Mouse (Mus musculus): ENCODE measurements at regions not wholly inside any gene's neighbourhood (a gene's known extent, or its start where the extent isn't known, plus 50 kb on each side); places are given as distances from the start of the nearest gene placed in this dataset.

DNA sequence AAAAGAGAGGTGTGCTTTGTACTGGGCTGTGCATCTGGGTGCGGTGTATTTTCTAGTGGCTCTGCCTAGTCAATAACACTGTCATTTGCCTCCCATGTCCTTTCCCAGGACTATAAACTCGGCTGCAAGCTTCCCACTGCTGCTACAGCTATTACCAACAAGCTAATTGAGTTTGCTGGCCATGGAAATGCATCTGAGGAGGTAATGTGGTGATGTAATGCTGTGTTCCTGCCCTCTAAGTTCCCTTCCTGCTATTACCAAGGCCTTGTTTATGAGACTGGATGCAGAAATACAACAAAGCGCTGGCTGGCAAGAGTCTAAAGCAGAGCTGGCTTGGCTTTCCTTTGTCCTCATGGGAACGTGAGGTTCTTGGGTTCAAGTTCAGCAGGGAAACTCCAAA, 533.0 kb upstream of the Castor2 start:
- DNase-seq (ENCODE audit: low spot score): no peak

DNA sequence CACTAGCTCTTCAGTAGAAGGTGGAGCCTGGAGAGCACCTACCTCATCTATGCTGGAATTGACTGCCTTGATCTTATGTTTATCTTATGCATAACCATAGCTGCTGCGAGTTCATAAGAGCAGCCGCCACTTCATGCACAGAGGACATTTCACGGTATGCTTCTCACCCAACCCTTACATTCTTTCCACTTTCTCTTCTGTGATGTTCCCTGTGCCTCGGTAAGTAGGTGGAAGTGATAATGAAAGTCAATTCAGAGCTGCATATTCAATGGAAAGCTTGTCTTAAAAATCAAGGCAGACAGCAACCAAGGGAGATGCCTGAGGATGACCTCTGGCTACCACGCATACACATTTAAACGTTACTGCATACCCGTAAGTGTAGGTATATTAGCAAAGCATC, 548.9 kb upstream of the Castor2 start:
- no peak for DNase-seq (ENCODE audit: low spot score)

DNA sequence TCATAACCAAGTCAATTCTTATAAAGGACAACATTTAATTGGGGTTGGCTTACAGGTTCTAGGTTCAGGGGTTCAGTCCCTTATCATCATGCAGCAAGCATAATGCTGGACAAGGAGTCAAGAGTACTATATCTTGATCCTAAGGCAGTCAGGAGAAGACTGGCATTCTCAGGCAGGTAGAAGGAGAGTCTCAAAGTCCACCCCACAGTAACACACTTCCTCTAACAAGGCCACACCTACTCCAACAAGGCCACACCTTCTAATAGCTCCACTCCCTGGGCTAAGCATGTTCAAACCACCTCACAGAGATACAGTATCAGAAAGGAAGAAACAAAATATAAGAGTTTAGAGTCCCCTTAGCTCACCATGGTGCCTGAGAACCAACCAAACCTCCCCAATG, 557.3 kb upstream of the Castor2 start:
- DNase-seq (ENCODE audit: low spot score): no peak

DNA sequence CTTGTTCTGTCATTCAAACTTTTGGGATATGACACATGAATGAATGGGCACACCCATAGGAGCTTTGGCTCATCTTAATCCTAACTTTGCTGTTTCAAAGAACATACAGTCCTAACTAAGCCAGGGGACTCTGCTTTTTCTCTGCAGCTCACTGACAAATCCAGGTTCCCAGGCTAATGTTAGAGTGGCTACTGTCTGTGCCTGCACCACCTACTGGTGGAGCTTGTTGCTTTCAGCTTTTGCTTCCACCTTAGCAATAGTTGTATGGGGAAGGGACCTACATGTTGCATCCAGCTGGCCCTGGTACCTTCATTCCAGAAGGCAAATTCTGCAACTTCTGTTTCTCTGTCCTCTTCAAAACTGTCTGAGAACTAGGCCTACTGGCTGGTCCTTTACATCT, 566.8 kb upstream of the Castor2 start:
- DNase-seq (ENCODE audit: low spot score): no peak

DNA sequence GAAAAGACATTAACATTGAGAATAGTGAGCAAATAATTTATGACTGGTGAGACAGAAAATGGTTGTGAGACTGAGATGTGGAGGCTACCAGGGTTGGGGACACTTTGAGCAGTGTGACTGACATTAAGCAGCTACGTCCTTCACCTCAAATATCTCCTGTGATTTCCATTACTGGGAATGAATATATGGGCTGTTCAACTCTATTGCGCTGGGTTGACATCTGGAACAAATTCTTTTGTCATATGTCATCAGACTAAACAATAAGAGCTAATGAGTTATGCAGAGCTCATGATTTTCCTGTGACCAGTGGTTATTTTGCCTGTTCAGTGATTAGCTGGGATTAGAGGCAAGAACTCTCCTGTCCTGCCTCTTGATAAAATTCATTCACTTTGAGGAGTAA, 593.9 kb upstream of the Castor2 start:
- no peak for DNase-seq (ENCODE audit: low spot score)

DNA sequence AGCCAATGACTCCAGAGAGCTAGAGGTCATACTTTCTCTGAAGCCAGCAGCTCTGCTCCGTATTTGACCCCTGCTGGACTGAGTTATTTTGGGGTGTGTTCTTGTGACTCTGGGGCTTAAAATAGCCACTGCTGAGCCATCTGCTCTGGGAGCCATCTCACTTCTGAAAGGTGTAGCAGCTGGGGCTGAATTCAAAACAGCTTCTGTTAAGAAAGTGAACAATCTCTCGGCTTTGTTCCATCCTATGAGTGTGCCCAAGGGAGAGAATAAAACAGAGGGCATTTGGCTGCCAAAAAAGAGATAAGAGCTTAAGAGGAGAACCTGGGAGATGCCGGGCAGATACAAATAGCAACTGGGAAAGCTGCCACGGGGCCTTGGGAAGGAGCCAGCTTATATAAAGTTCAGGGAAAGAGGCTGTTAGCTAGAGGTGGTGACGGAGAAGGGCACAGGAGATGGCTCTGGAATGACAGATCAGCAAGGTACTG, 611.7 kb upstream of the Castor2 start:
- DNase-seq (ENCODE audit: low spot score): peak; percentile 27

DNA sequence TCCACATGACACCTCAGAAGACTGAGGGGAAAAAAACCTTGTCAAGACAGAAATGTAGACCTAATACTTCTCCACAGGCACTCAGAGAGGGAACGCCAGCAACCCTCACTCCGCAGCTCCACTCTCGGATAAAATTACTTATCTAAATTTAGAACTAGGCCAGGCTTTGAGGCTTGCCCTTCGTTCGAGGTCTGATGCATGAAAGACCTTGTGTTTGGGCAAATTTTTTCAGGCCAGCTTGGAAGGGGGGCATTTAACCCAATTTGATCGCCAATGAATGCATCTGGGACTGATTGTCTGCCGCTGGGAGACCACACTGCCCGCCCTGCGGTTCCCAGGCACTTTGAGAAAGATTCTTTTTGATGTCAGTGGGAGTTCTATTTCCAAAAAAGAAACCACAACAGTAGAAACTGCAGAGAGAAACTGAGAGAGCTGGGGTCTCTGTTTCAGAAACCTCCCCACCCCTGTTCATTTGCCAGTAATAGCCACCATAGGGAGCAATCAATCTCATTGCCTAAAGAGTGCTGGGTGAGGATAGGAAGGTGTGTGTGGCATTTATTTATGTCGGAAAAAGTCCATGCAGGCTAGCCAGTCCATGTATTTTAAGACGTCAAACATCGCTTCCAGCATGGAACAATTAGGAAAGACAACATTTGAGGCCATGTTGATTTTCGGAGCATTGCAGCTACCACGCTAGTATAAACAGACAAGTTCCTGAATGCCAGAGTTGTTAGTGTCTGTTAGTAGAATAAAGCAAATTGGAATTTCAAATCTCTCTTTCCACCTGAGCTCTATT, 617.0 kb upstream of the Castor2 start:
- no peak for DNase-seq (ENCODE audit: low spot score)

DNA sequence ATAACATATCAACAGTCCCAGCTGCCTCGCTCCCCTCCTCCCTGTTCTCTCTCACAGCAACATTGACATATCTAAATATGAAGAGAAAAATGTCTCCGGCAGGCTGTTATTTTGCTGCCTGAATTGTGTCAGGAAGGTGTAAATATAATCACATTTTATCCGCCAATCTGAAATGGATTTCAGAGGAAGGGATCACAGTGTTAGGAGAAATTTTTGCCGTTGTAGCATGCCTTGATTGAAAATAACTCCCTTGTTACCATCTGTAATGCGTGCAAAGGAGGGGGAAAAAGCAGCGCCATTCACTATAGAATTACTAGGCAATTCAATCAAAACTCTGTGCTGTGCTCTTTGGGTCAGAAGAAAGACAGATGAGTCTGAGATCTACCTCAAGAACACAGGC, 620.3 kb upstream of the Castor2 start:
- DNase-seq (ENCODE audit: low spot score): no peak

DNA sequence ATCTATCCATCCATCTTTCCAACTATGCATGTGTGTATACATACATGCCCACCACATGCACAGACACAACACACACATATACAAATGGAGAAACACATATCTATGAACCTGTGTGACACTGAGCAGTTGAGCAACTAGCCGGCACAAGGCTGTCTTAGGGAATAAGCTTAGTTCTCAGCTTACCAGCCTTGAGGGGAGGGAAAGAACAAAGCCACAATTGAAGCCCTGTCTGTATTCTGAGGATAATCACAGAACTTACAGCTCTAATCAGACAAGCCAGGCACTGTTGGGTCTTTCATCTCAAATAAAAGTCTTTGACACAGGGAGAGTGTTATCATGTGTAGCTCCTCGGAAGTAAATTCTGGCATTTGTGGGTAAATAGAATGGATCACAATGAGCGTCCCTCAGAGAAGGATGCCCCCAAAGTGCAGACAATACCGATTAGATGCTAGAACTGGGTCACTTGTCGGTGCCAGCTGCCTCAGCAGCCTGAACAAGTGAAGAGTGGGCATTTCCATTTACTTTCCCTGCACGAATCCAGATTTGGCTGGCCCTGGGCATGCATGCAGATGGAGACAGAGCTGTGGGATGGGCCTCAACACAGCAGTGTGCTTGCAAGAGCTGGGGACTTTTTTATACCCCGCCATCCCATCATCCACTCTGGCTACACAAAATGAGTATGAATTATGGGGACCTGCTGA, 646.0 kb upstream of the Castor2 start:
- DNase-seq (ENCODE audit: low spot score): no peak

DNA sequence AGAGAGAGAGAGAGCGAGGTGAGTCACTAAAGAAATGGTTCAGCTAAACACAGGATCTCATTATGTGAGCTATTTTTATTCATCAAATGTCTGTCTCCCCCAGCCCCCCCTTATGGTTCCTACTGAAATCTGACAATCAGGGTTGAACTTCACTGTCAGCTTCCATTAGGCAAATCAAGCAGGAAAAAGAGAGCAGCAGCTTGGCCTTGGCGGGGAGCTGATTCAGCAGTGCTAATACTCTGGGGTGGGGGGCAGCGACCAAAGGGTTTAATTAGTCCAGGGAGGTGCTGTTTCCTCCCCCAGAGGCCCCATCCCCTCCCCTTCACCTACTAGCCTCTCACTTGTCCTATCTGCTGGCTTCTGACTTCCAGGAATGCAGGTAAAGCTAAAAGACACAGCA, 649.6 kb upstream of the Castor2 start:
- no peak for DNase-seq (ENCODE audit: low spot score)

DNA sequence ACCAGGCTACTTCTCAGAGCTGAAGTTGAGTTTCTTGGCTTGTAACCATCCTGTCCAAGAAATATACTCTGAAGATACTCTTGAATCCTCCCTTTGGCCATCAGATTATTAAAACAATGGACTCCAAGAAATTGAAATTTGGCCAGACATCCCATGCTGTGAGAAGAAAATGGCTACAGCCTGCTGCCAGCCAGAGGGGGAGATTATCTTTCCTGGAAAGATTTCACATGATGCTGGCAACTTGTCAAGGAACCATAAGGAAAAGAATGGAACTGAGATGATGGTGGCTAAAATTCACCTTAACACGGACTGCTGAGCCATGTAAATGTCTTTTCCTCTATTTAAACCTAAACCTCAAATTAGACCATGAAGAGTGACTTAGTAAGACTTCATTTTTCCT, 698.7 kb upstream of the Castor2 start:
- DNase-seq (ENCODE audit: low spot score): no peak

DNA sequence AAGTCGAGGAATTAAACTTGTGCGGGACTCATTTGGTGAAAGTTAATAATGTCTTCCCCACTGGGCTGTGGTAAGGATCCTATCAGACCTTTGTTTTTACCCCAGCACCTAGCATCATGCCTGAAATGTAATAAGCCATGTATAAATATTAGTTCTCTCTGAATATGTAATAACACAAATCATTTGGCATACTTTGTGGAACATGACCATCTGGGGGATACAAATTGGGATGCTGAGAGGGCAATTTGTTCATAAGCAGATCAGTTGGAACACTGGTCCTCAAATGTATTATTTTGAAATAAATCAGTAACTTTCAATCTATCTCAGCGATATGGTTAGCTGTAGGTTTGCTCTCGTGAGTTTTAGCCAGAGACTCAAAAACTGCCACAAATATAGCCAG, 709.6 kb upstream of the Castor2 start:
- no peak for DNase-seq (ENCODE audit: low spot score)

DNA sequence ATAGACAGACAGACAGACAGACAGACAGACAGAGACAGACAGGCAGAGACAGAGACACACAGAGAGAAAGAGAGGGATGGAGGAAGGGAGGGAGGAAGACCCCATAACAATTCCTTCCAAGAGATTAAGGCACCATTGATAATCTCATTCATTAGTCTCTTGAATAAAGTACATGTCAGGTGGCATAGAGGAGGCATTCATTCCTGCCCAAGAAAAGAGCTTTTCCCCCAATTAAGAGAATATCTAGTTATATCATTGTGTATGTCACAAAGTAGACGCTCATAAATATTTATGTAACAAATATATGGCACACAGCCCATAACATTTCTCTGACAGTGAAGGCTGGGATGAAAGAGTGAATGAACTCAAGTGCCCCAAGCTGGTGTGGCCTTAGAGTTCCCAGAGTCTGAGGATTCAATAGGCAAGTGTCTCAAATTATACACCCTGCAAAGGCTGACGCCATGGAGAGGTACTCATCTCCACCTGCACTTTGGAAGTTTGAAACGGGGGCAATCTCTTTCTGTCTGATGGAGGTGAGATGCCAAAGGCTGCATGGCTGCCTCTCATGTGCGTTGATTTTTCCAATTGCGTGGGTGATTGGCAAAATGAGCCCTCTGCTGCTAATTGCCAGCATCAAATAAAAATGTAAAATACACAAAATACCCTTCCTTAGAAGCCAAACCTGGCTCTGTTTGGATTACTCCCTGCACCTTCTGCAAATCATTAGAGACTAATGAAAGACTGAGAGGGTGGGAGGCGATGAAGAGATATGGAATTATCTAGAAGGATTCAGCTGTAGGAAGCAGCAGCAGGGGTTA, 710.3 kb upstream of the Castor2 start:
- DNase-seq (ENCODE audit: low spot score): no peak

DNA sequence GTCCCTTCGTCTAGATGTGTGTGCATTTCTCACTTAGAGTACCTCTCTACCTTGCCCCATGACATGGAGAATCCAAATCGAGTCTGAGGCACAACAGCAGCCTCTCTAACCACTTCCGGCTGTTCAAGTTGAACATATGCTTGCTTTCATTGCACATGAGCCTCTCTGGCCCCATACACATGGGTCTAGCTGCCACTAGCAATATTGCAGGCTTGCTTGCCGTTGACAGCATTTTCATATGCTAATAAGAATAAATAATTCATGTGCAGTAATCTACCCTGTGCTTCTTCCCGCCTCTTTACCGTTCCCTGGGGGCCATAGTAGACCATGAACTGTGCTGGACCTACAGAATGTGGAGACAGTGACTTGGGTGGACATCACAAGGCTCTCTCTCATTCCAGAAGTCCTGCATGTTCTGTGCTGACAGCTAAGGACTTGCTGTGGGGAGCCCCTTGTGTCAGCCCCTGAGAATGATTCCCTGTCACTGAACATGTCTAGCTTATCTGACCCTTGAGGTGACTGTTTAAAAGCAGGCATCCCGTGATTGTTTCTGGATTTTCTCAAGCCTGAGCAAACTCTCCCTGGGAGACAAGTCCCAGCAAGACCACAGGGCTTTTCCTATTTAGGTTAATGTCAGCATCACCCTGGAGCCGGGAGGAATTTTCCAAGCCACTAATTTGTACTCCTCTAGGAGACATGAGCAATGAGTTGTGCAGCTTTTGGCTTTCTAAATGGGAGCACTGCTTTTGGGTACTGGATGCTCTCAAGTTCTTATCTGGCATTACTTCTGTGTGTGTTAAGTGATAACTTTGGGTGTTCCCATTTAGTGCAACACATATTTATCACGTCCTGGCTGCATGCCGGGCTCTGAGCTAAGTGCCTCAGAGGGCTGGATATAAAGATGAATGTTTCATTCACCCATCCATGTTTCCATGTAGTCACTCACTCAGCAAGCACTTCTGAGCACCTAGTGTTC, 713.8 kb upstream of the Castor2 start:
- DNase-seq (ENCODE audit: low spot score): no peak

DNA sequence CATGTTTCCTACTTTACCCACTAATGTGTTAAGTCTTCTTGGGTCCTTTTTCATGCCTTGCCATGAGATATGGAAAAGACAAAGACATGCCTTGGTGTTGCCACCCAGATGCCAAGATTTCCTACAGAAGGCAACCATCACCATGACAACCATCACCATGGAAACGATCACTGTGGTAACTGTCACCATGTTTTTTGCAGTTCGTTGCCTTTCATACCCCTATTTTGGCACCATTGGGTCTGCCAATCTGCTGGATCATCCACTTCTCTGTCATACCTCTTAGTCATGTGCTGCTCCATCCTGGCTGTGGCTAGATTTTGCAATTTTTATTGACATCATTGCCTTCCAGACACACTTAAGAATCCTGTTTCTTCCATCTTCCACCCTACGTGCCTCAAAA, 733.7 kb upstream of the Castor2 start:
- DNase-seq (ENCODE audit: low spot score): no peak

DNA sequence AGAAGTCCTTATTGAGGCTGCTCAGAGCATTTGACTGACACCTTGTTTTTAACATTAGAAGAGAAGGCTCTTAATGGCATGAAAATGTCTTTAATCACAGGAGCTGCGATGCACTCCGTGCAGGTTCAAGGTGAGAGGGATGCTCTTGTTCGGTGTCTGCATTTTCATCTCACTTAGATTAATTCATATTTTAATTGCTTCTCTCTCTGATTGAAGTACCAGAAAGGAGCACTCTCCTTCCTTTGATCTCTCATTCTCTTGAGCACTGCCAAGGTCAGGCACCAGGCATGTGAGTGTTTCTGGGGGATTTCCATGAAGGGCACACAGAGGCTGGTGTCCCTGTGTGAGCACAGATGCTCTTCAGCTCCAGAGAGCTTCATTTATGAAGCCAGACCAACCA, 752.0 kb upstream of the Castor2 start:
- no peak for DNase-seq (ENCODE audit: low spot score)

DNA sequence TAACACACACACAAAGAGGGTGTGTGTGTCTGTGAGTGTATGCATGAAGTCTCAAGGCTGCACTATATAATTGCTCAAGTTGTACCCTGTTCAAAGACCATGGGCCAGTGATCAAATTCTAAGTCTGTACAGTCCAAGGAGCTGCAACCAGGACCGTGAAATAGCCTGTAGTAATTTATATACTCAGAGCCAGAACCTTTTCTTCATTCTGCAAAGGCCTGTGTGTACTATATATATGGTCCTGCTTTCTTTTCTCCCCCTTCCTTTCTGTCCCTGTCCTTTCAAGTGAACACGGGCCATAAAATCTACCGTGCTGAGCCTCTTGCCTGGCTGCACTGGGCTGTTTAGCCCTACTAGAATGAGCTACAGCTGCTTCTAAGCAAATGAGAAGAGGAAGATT, 757.5 kb upstream of the Castor2 start:
- DNase-seq (ENCODE audit: low spot score): no peak

DNA sequence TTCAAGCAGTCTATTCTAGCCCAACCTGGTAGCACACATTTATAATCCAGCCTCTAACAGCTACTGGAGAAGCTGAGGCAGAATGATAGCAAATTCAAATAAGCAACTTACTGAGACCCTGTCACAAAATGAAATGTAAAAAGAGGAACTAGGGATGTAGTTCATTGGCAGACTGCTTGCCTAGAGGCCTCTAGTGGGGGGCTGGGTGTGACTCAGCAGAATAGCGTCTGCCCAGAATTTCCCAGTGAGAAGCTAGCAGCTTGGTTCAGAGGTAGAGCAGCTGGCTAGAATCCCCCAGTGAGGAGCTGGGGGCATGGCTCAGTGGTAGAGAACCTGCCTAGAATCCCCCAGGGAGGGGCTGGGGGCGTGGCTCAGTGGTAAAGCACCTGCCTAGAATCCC, 777.5 kb upstream of the Auts2 start:
- no peak for DNase-seq (ENCODE audit: low spot score)

DNA sequence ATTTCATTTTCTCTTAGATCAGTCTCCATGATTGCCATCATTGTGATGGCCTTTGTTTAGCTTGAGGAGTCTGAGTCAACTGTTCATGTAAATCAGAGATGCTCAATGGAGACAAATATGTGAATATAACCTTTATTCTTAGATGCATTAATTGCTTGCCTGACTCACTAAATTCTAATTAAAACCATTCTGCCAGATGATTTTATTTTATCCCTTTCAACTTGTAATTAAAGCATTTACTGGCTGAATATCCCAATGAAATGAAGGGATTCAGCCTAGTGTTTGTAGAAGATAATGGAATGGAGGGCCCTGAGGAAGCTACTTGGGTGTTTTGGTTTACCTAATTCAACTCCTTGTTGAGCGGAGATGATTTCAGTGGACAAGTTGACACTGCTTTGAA, 777.1 kb upstream of the Auts2 start:
- DNase-seq (ENCODE audit: low spot score): no peak

DNA sequence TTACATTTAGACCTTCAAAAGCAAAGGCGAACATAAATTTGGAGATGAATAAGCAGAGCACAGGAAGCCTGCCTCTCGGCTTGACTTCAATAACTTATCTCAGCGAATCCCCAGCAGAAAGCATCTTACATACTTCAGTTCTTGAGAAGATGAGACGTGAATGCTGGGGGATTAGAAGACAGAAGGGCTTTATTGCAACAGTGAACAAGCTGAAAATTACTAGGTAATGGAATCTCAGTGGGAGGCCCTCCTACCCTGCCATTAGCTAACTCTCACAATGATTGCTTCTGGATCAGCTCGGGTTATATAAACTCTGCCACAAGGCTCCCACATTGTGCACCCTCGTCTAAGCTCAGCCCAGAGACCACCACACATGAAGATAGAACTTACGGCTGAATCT, 770.9 kb upstream of the Auts2 start:
- DNase-seq (ENCODE audit: low spot score): no peak

DNA sequence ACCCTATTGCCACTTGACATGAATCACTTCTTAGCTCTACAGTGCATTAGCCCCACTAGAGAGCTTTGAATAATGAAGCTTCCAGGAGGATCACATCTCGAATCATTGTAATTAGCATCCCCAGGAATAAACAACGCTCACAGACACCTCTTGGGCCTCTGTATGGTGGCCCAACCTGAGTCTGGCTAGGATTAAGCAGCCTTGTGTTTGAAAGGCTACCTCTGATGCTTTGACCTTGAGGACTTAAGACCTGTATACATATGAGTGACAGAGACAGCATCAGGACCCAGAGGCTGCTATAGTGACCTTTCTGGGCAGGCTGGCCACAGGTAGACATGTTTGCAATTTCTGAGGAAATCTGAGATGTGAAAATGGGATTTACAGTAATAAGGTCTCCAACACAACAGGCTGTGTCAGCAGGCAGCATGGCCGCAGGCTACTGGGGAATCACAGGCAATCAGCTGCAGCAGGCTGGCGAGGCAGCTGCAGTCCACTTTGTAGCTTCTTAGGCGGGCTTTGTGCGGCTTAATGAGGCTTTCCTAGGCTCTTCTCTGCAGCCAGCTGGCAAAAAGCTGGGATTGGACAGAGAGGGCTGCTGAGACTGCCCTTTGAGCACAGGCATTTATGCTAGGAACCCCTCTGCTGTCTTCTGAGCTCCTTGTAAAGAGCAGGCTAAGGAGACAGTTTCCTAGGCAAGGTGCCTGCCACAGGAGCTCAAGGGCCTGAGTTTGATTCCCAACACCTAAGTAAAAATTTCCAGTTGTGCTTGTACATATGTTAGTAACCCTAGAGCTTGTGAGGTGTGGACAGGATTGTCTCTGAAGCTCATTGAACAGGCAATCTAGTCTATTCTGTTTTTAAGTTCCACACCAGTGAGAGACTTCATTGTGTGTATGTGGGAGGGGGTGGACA, 768.1 kb upstream of the Auts2 start:
- no peak for DNase-seq (ENCODE audit: low spot score)

Data from ovary, postnatal 14 days (tissue).